Mouse (Mus musculus) G1E (cell line): ENCODE data around the gene Parg.

ENCODE experiments used
- CTCF ChIP-seq: IDR thresholded peaks from 2 replicates; pipeline ENCODE4 v1.5.1; 2012; ENCODE audit warnings: low read depth, low read length, inconsistent platforms, mixed read lengths
- GATA1 ChIP-seq: IDR thresholded peaks from 2 replicates; pipeline ENCODE4 v1.6.1; 2012; ENCODE audit warnings: borderline replicate concordance, low read length, inconsistent platforms, mixed read lengths
- GATA2 ChIP-seq: IDR thresholded peaks from 2 replicates; pipeline ENCODE4 v1.6.1; 2012; ENCODE audit warnings: low read depth, low read length, inconsistent platforms, borderline replicate concordance
- POLR2AphosphoS5 ChIP-seq: IDR thresholded peaks from 2 replicates; pipeline ENCODE4 v1.6.1; 2012; ENCODE audit warnings: low read depth, low read length, inconsistent platforms; ENCODE audit not compliant: insufficient replicate concordance
- TAL1 ChIP-seq: conservative IDR thresholded peaks from 2 replicates; pipeline ENCODE4 v1.6.1; 2012; ENCODE audit warnings: low read depth, low read length, inconsistent platforms, mixed read lengths

DNA sequence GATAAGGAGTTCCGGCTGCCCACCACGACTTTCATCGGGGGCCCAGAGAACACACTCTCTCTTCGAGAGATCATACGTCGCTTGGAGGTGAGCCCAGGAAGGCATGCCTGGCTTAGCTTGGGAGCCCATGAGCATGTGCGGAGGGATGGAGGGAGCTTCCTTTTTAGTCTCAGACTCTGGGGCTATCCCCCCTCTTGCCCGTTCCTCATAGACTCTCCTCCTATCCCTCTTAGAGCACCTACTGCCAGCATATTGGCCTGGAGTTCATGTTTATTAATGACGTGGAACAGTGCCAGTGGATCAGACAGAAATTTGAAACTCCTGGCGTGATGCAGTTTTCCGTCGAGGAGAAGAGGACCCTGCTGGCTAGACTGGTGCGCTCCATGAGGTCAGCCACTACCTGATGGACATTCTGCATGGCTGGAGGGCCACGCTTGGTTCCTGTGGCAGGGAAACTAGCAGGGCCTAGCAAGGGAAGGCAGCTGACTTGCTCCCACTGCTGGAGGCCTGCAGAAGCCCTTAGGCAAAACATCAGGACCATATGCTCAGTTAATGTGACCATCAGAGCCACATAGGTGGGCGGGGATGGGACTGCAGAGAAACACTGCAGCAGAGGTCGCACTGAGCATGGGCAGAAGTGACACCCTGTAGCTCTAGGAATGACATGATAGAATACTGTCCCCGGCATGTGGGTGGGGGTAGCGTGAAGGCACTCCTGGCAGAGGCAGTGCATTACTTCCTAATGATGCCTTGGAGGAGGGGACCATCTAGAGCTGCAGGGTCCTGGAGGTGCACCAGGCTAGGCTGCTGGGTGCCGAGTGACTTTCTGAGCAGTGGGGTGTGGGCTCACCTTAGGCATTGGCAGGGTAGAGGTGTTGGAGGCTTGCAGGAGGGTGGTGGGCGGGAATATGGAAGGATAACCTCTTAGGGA is 131.0 kb downstream of the Parg start:
- TF ChIP-seq CTCF (no peak), GATA1 (no peak), TAL1 (no peak), GATA2 (no peak), POLR2AphosphoS5 (no peak)
